Mouse (Mus musculus) kidney, adult 2 months (tissue): ENCODE measurements around the gene Gins1. TPM values are rescaled to one million over a fixed set of nuclear protein-coding genes. Genes with fewer than 3 reads are reported as not detected.

Source experiments
- DNase-seq: peaks from one replicate; pipeline ENCODE4 v3.0.0; 2021
- H3K27ac ChIP-seq: fragments of 200-500 bp; 2 replicates; pipeline ENCODE4 v1.5.1; 2012; ENCODE audit warnings: low read depth, low read length, control low read depth, inconsistent platforms; ENCODE audit not compliant: insufficient read depth
- H3K27me3 ChIP-seq: fragments of 200-500 bp; replicated peaks from 2 replicates; pipeline ENCODE4 v1.6.1; 2012; ENCODE audit warnings: mild to moderate bottlenecking, moderate library complexity, low read length, inconsistent platforms; ENCODE audit not compliant: control insufficient read depth, insufficient read depth
- H3K36me3 ChIP-seq: fragments of 200-500 bp; 2 replicates; pipeline ENCODE4 v1.6.1; 2012; ENCODE audit warnings: mild to moderate bottlenecking, moderate library complexity, low read length, inconsistent platforms; ENCODE audit not compliant: control insufficient read depth, insufficient read depth
- H3K4me1 ChIP-seq: fragments of 200-500 bp; 2 replicates; pipeline ENCODE4 v1.6.1; 2011; ENCODE audit warnings: low read length; ENCODE audit not compliant: control insufficient read depth, insufficient read depth
- H3K4me3 ChIP-seq: fragments of 200-500 bp; 2 replicates; pipeline ENCODE4 v1.5.1; 2011; ENCODE audit warnings: mild to moderate bottlenecking, low read depth, low read length, control low read depth; ENCODE audit not compliant: insufficient read depth
- CTCF ChIP-seq: fragments of 200-500 bp; conservative IDR thresholded peaks from 2 replicates; pipeline ENCODE4 v1.5.1; 2011; ENCODE audit warnings: low read depth, mild to moderate bottlenecking, control low read depth, low read length, moderate library complexity, mixed read lengths; ENCODE audit not compliant: insufficient read depth, insufficient read length
- POLR2A ChIP-seq: fragments of 200-500 bp; IDR thresholded peaks from one replicate; pipeline ENCODE4 v1.6.1; 2011; ENCODE audit warnings: low read depth, low read length, control low read depth
- WGBS: fragments of 180-500 bp; shearing (Covaris S2); methylation state at CpG from one replicate; pipeline ENCODE4 v1.1.7; 2018; 5-methylcytosine and 5-hydroxymethylcytosine counted together
- polyA plus RNA-seq: library from polyadenylated mRNA; depleted of rRNA; stranded (reverse); fragments of >200 nt; gene quantifications from 2 replicates; pipeline ENCODE4 v1.2.3, GENCODE M21; 2012

Gene Gins1
- polyA plus RNA-seq, 1 experiment: 0.52 TPM

- H3K4me1 ChIP-seq: no peaks in the 10 kb centered on the region
- H3K4me3 ChIP-seq: no peak overlapping the region
- TF ChIP-seq CTCF (no peak), POLR2A (no peak)
- no peaks in the 10 kb centered on the region for H3K27me3 ChIP-seq
- H3K27ac ChIP-seq: no peak overlapping the region
- H3K36me3 ChIP-seq: no peaks in the 10 kb centered on the region
- no peak for DNase-seq
- 87% methylated on average over 10 of the region's 10 CpGs for WGBS
Measured at GRCm38 (mm10) chr2:150959521-150959920, 54.3 kb downstream of the Gins1 start.

- no peak for TF ChIP-seq CTCF
- no peak for TF ChIP-seq POLR2A
- Histone ChIP-seq H3K4me1 (no peaks in the 10 kb centered on the region), H3K27me3 (no peaks in the 10 kb centered on the region), H3K36me3 (no peaks in the 10 kb centered on the region), H3K27ac (no peak overlapping the region), H3K4me3 (no peak overlapping the region)
- WGBS: 93% methylated on average over 3 of the region's 3 CpGs
- no peak for DNase-seq
Measured at GRCm38 (mm10) chr2:150963246-150963645, 58.0 kb downstream of the Gins1 start.

DNA sequence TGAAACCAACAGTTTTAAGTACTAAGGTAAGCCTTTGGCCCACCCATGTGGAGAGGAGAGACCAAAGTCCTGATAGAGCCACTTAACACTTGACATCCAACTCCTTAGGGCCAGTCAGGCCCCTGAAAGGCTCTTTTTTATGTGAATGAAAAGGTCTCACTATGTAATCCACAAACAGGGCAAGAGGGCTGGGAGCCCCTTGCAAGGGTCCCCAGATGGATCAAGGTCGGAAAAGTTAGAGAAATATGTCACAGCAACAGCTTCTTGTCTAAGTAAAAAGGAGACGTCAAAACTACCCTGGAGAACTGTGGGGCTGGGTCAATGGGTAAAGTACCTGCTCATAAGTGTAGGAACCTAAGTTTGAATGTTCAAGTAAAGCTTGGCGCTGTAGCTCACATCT, 59.4 kb downstream of the Gins1 start:
- no peak overlapping the region for H3K27ac ChIP-seq
- TF ChIP-seq CTCF (no peak), POLR2A (no peak)
- 89% methylated on average over 3 of the region's 3 CpGs for WGBS
- DNase-seq: no peak
- H3K27me3 ChIP-seq: no peaks in the 10 kb centered on the region
- no peaks in the 10 kb centered on the region for H3K4me1 ChIP-seq
- no peak overlapping the region for H3K4me3 ChIP-seq
- H3K36me3 ChIP-seq: no peaks in the 10 kb centered on the region

DNA sequence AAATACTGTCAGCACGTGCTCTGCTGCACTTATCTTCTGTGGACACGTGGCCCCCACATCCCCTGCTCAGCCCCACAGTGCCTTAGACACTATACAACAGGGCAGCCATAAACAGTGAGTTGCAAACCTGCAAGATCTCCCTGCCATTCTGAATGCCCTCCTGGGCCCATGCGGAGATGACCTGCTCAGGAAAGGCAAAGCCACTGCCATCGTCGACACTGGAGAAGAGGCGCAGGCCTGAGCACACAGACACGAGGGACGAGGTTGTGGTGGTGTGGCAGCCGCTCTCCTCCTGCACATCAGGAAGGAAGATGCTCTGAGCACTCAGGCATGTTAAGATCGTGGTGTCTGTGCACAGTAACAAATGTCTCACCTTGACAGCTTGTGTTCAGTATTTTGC, 60.8 kb downstream of the Gins1 start:
- Histone ChIP-seq H3K36me3 (no peaks in the 10 kb centered on the region), H3K27ac (no peak overlapping the region), H3K4me3 (no peak overlapping the region), H3K27me3 (no peaks in the 10 kb centered on the region), H3K4me1 (no peaks in the 10 kb centered on the region)
- TF ChIP-seq CTCF (no peak), POLR2A (no peak)
- 83% methylated on average over 10 of the region's 10 CpGs for WGBS
- no peak for DNase-seq

- Histone ChIP-seq H3K4me1 (no peaks in the 10 kb centered on the region), H3K4me3 (no peak overlapping the region), H3K36me3 (no peaks in the 10 kb centered on the region), H3K27me3 (no peaks in the 10 kb centered on the region), H3K27ac (no peak overlapping the region)
- DNase-seq: no peak
- TF ChIP-seq CTCF: no peak
- TF ChIP-seq POLR2A: no peak
- WGBS: 92% methylated on average over 2 of the region's 2 CpGs
Measured at GRCm38 (mm10) chr2:150967491-150967890, 62.3 kb downstream of the Gins1 start.

DNA sequence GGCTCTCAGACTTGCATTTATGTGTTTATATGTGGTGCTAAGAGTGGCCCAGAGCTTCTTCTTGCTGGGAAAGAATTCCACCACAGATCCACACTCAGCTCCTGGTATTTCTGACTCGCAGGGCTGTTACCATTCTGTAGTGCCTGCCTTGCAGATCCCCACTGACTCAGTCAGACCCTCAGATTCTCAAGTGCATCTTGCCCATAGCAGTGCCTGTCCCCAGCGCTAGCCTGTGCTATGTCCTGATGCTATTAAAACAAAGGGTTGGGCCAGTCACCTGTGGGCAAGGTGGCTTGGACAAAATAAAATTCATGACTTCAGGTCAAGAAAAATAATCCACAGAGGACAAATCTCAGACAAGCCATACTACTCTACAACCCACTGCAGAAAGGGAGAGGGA, 64.0 kb downstream of the Gins1 start:
- WGBS: 94% methylated on average over 2 of the region's 2 CpGs
- H3K4me3 ChIP-seq: no peak overlapping the region
- no peaks in the 10 kb centered on the region for H3K36me3 ChIP-seq

DNA sequence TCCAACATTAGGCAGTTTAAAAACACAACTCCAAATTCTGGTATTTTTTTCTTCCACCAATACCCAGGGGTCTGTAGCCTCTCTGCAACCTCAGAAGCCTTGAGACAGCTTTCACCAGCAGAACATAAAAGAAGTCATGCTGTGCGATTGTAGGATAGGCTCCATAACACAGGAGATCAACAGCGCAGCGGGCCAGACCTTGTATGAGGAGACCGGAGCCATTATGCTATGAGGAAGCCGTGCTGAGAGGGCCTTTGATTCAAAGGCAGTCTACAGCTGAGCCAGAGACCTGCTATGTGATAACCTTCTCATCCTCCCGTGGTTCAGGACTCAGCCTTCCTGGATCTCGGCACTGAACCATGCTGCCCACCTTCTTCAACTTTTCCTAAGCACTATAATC, 66.7 kb downstream of the Gins1 start:
- H3K36me3 ChIP-seq: no peaks in the 10 kb centered on the region
- TF ChIP-seq CTCF: no peak
- no peak for TF ChIP-seq POLR2A
- no peaks in the 10 kb centered on the region for H3K4me1 ChIP-seq
- WGBS: 92% methylated on average over 7 of the region's 7 CpGs
- DNase-seq: no peak
- no peaks in the 10 kb centered on the region for H3K27me3 ChIP-seq
- no peak overlapping the region for H3K4me3 ChIP-seq
- H3K27ac ChIP-seq: no peak overlapping the region

More for the DNA sequence above, 64.0 kb downstream of the Gins1 start:
- no peaks in the 10 kb centered on the region for H3K4me1 ChIP-seq
- TF ChIP-seq CTCF: no peak
- no peak for TF ChIP-seq POLR2A
- no peak for DNase-seq
- no peaks in the 10 kb centered on the region for H3K27me3 ChIP-seq
- H3K27ac ChIP-seq: no peak overlapping the region

DNA sequence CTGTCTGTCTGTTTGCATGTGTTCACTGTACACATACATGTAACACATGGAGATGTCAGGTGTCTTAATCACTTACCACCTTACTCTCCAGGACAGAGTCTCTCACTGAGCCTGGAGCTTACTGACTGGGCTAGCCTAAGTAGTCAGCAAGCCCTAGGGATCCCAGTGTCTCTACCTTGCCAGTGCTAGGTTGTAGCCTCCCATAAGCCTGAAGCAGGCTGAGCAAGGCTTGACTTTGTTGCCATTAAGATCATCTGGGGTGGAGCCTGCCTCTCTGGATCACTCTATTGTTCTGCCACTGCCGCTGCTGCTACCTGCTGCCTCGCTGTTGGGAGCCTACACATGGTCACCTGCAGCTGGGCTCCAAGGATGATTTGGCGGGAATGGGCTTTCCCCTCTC, 67.5 kb downstream of the Gins1 start:
- no peaks in the 10 kb centered on the region for H3K4me1 ChIP-seq
- H3K4me3 ChIP-seq: no peak overlapping the region
- no peak for TF ChIP-seq CTCF
- no peak for TF ChIP-seq POLR2A
- 94% methylated on average over 3 of the region's 3 CpGs for WGBS
- no peaks in the 10 kb centered on the region for H3K36me3 ChIP-seq
- no peak overlapping the region for H3K27ac ChIP-seq
- H3K27me3 ChIP-seq: no peaks in the 10 kb centered on the region
- no peak for DNase-seq
